Mouse (Mus musculus) lung, postnatal 0 days (tissue): ENCODE data around the gene Cfap157.

Source experiments
- CTCF ChIP-seq: IDR thresholded peaks from 2 replicates; pipeline ENCODE4 v1.5.1; 2016; ENCODE audit warnings: antibody characterized with exemption, mild to moderate bottlenecking
- EP300 ChIP-seq: IDR thresholded peaks from 2 replicates; pipeline ENCODE4 v1.6.1; 2016; ENCODE audit warnings: antibody characterized with exemption, mild to moderate bottlenecking, control low read depth

GRCm38 (mm10) chr2:32775359-32776074 is 8.7 kb downstream of the Cfap157 start, which contains the start of the genes Ttc16 and Ptrh1:
- TF ChIP-seq EP300 (no peak), CTCF (no peak)
